Mouse (Mus musculus) lung, postnatal 0 days (tissue): Measurements from ENCODE around the gene Serpina1a.
"Not testable (repeated sequence)": the region's sequence is repeated elsewhere in the genome, so short reads cannot be mapped to it uniquely, and the experiment has no call there.

Source experiments
- CTCF ChIP-seq: IDR thresholded peaks from 2 replicates; pipeline ENCODE4 v1.5.1; 2016; ENCODE audit warnings: antibody characterized with exemption, mild to moderate bottlenecking
- EP300 ChIP-seq: IDR thresholded peaks from 2 replicates; pipeline ENCODE4 v1.6.1; 2016; ENCODE audit warnings: antibody characterized with exemption, mild to moderate bottlenecking, control low read depth

DNA sequence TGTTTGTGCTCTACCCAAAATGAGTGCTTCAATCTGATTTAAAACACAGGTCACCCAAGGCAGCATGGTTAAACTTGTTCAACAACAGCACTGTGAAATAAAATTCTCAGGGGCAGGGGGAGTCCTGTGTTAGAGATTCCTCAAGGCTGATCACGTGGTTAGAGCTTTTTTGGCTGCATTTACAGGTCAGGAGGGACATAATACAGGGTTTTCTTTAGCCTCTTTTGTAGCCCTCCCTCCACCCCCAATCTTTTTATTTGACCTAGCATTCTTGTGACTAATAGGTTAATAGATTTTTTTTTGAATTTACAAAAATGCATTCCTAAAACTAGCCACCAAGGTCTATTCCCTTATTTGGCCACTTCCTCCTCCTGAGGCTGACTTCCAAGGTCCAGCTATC, 44.4 kb upstream of the Serpina1a start:
- not testable (repeated sequence) for TF ChIP-seq CTCF, EP300
